Mouse (Mus musculus) myocyte (in vitro differentiated cells): ENCODE results near the gene 6030458C11Rik. TPM values are rescaled to one million over a fixed set of nuclear protein-coding genes. Genes with fewer than 3 reads are reported as not detected.

ENCODE experiments used
- H3K27me3 ChIP-seq: one replicate; pipeline ENCODE4 v1.6.1; 2011; ENCODE audit not compliant: control insufficient read depth, insufficient read depth, insufficient read length
- H3K36me3 ChIP-seq: one replicate; pipeline ENCODE4 v1.6.1; 2011; ENCODE audit not compliant: control insufficient read depth, insufficient read depth
- H3K4me2 ChIP-seq: one replicate; pipeline ENCODE4 v1.6.1; 2011; ENCODE audit warnings: low read depth, control low read depth
- H3K4me3 ChIP-seq: one replicate; pipeline ENCODE4 v1.5.1; 2011; ENCODE audit warnings: mild to moderate bottlenecking, control low read depth, moderate library complexity
- H3K79me2 ChIP-seq: one replicate; pipeline ENCODE4 v1.6.1; 2011; ENCODE audit not compliant: control insufficient read depth, insufficient read depth
- H3ac ChIP-seq: one replicate; pipeline ENCODE4 v1.6.1; 2011; ENCODE audit not compliant: control insufficient read depth, insufficient read length
- CEBPB ChIP-seq: IDR thresholded peaks from 2 replicates; pipeline ENCODE4 v1.6.1; 2011; ENCODE audit warnings: mild to moderate bottlenecking, moderate library complexity; ENCODE audit not compliant: poor library complexity, insufficient read depth, severe bottlenecking
- E2F4 ChIP-seq: IDR thresholded peaks from one replicate; pipeline ENCODE4 v1.6.1; 2011; ENCODE audit warnings: mild to moderate bottlenecking, control low read depth, moderate library complexity; ENCODE audit not compliant: insufficient read depth
- MAX ChIP-seq: IDR thresholded peaks from one replicate; pipeline ENCODE4 v1.6.1; 2011; ENCODE audit warnings: low read depth, mild to moderate bottlenecking, control low read depth
- MYOD1 ChIP-seq, 3 experiments: IDR thresholded peaks; one replicate each; pipeline ENCODE4 v1.6.1; 2011; ENCODE audit warnings: control low read depth in 2 of 3, low read depth in 2 of 3, mild to moderate bottlenecking in 2 of 3, moderate library complexity in 1 of 3; ENCODE audit not compliant: insufficient read length in 2 of 3, control insufficient read depth in 1 of 3
- MYOG ChIP-seq, 3 experiments: IDR thresholded peaks; one replicate each; pipeline ENCODE4 v1.6.1; 2011; ENCODE audit warnings: control low read depth in 2 of 3, low read depth in 2 of 3, mild to moderate bottlenecking in 2 of 3; ENCODE audit not compliant: insufficient read length in 2 of 3, control insufficient read depth in 1 of 3, insufficient read depth in 1 of 3
- POLR2A ChIP-seq: IDR thresholded peaks from one replicate; pipeline ENCODE4 v1.6.1; 2011; ENCODE audit warnings: low read depth, mild to moderate bottlenecking, control low read depth, moderate library complexity; ENCODE audit not compliant: insufficient read length
- POLR2AphosphoS2 ChIP-seq: IDR thresholded peaks from one replicate; pipeline ENCODE4 v1.6.1; 2011; ENCODE audit warnings: low read depth, control low read depth; ENCODE audit not compliant: insufficient read length
- REST ChIP-seq: IDR thresholded peaks from one replicate; pipeline ENCODE4 v1.6.1; 2011; ENCODE audit warnings: mild to moderate bottlenecking, control low read depth, moderate library complexity; ENCODE audit not compliant: insufficient read depth, insufficient read length
- SRF ChIP-seq: IDR thresholded peaks from one replicate; pipeline ENCODE4 v1.6.1; 2011; ENCODE audit warnings: low read depth; ENCODE audit not compliant: control insufficient read depth, insufficient read length
- TCF12 ChIP-seq: IDR thresholded peaks from one replicate; pipeline ENCODE4 v1.6.1; 2011; ENCODE audit warnings: mild to moderate bottlenecking, control low read depth; ENCODE audit not compliant: poor library complexity, insufficient read depth, severe bottlenecking
- TCF3 ChIP-seq: IDR thresholded peaks from one replicate; pipeline ENCODE4 v1.6.1; 2011; ENCODE audit warnings: low read depth, control low read depth; ENCODE audit not compliant: insufficient read length
- USF1 ChIP-seq: IDR thresholded peaks from one replicate; pipeline ENCODE4 v1.6.1; 2011; ENCODE audit warnings: low read depth, mild to moderate bottlenecking, control low read depth, moderate library complexity
- polyA plus RNA-seq: library from polyadenylated mRNA; unstranded; fragments of >200 nt; fragmentation: generic; extraction: Trizol; gene quantifications from one replicate; pipeline ENCODE4 v1.2.1, GENCODE M21; 2012; ENCODE audit warnings: missing spikeins

6030458C11Rik gene
- polyA plus RNA-seq, 1 experiment, result 12.7 TPM

- no peaks in the 10 kb centered on the region for H3K79me2 ChIP-seq
- no peak overlapping the region for H3K4me2 ChIP-seq
- no peak for TF ChIP-seq MAX
- no peak for TF ChIP-seq TCF12
- no peak for TF ChIP-seq MYOG (IDR thresholded peaks at IDR 0.05; ENCODE audit: control insufficient read depth in 1 of 3, insufficient read depth in 1 of 3, insufficient read length in 2 of 3, low read depth in 2 of 3)
- TF ChIP-seq TCF3, result no peak
- no peak for TF ChIP-seq USF1
- no peak for TF ChIP-seq POLR2A
- TF ChIP-seq MYOD1 (IDR thresholded peaks at IDR 0.05; ENCODE audit: control insufficient read depth in 1 of 3, insufficient read length in 2 of 3, low read depth in 2 of 3), result no peak
- TF ChIP-seq POLR2AphosphoS2, result no peak
- TF ChIP-seq E2F4, result no peak
- TF ChIP-seq SRF, result no peak
- TF ChIP-seq CEBPB, result no peak
- TF ChIP-seq REST, result no peak
- H3K36me3 ChIP-seq, result peaks cover 38% of the 10 kb centered on the region
- no peaks in the 10 kb centered on the region for H3K27me3 ChIP-seq
- no peak overlapping the region for H3ac ChIP-seq
- no peak overlapping the region for H3K4me3 ChIP-seq
Observed at GRCm38 (mm10) chr15:12858645-12859044, 34.2 kb upstream of the 6030458C11Rik start.

GRCm38 (mm10) chr15:12857840-12858516, 33.5 kb upstream of the 6030458C11Rik start:
- Histone ChIP-seq H3K36me3 (peaks cover 38% of the 10 kb centered on the region), H3ac (no peak overlapping the region)
- no peak for TF ChIP-seq E2F4
- no peak for TF ChIP-seq SRF
- no peak for TF ChIP-seq MYOG (IDR thresholded peaks at IDR 0.05; ENCODE audit: control insufficient read depth in 1 of 3, insufficient read depth in 1 of 3, insufficient read length in 2 of 3, low read depth in 2 of 3)
- TF ChIP-seq TCF3, result no peak
- TF ChIP-seq USF1, result no peak
- TF ChIP-seq MYOD1 (IDR thresholded peaks at IDR 0.05; ENCODE audit: control insufficient read depth in 1 of 3, insufficient read length in 2 of 3, low read depth in 2 of 3), result no peak
- TF ChIP-seq POLR2A, result no peak
- no peak for TF ChIP-seq CEBPB
- no peak for TF ChIP-seq TCF12

GRCm38 (mm10) chr15:12856780-12857179, 32.3 kb upstream of the 6030458C11Rik start:
- H3K36me3 ChIP-seq, result peaks cover 34% of the 10 kb centered on the region
- no peak overlapping the region for H3K4me2 ChIP-seq
- no peaks in the 10 kb centered on the region for H3K79me2 ChIP-seq
- no peak for TF ChIP-seq CEBPB
- no peak for TF ChIP-seq REST
- no peak for TF ChIP-seq POLR2A
- TF ChIP-seq SRF, result no peak
- TF ChIP-seq MAX, result no peak
- no peak for TF ChIP-seq E2F4
- TF ChIP-seq TCF12, result no peak
- no peak for TF ChIP-seq USF1
- TF ChIP-seq POLR2AphosphoS2, result no peak
- no peak for TF ChIP-seq MYOG (IDR thresholded peaks at IDR 0.05; ENCODE audit: control insufficient read depth in 1 of 3, insufficient read depth in 1 of 3, insufficient read length in 2 of 3, low read depth in 2 of 3)
- no peak for TF ChIP-seq TCF3
- no peak for TF ChIP-seq MYOD1 (IDR thresholded peaks at IDR 0.05; ENCODE audit: control insufficient read depth in 1 of 3, insufficient read length in 2 of 3, low read depth in 2 of 3)
- H3ac ChIP-seq, result no peak overlapping the region
- H3K27me3 ChIP-seq, result no peaks in the 10 kb centered on the region
- H3K4me3 ChIP-seq, result no peak overlapping the region

More at GRCm38 (mm10) chr15:12857840-12858516, 33.5 kb upstream of the 6030458C11Rik start:
- no peaks in the 10 kb centered on the region for H3K27me3 ChIP-seq
- no peak overlapping the region for H3K4me3 ChIP-seq
- no peaks in the 10 kb centered on the region for H3K79me2 ChIP-seq
- no peak overlapping the region for H3K4me2 ChIP-seq

- Histone ChIP-seq H3K27me3 (no peaks in the 10 kb centered on the region), H3K36me3 (peaks cover 23% of the 10 kb centered on the region), H3K79me2 (no peaks in the 10 kb centered on the region), H3K4me3 (no peak overlapping the region), H3K4me2 (no peak overlapping the region), H3ac (no peak overlapping the region)
- no peak for TF ChIP-seq SRF
Observed at GRCm38 (mm10) chr15:12853471-12853870, 29.0 kb upstream of the 6030458C11Rik start.

- Histone ChIP-seq H3ac (no peak overlapping the region), H3K4me2 (no peak overlapping the region), H3K36me3 (peaks cover 32% of the 10 kb centered on the region), H3K4me3 (no peak overlapping the region), H3K79me2 (no peaks in the 10 kb centered on the region), H3K27me3 (no peaks in the 10 kb centered on the region)
- TF ChIP-seq REST (no peak), SRF (no peak), TCF12 (no peak), MAX (no peak), USF1 (no peak), POLR2AphosphoS2 (no peak), MYOD1 (IDR thresholded peaks at IDR 0.05; ENCODE audit: control insufficient read depth in 1 of 3, insufficient read length in 2 of 3, low read depth in 2 of 3) (no peak)
Observed at GRCm38 (mm10) chr15:12849373-12849772, 24.9 kb upstream of the 6030458C11Rik start.
